Mouse (Mus musculus): ENCODE measurements around the gene Vmn1r192.
"Not testable (repeated sequence)": the region's sequence is repeated elsewhere in the genome, so short reads cannot be mapped to it uniquely, and the experiment has no call there.

- TF ChIP-seq CTCF (IDR thresholded peaks at IDR 0.05; ENCODE audit: low read depth, low read length); POLR2A (IDR thresholded peaks at IDR 0.05; ENCODE audit: extremely low read depth, insufficient read depth, low read length): not testable (repeated sequence)
Measured at GRCm38 (mm10) chr13:22136495-22137293, 54.2 kb downstream of the Vmn1r192 start.
